Mouse (Mus musculus): ENCODE data around the gene Kctd19. TPM values are rescaled to one million over a fixed set of nuclear protein-coding genes. Genes with fewer than 3 reads are reported as not detected.

Kctd19 gene
- not detected in 2 replicates for polyA plus RNA-seq (2014; fragmentation: Nextera tagmentation; extraction: Ambion mirVana)

DNA sequence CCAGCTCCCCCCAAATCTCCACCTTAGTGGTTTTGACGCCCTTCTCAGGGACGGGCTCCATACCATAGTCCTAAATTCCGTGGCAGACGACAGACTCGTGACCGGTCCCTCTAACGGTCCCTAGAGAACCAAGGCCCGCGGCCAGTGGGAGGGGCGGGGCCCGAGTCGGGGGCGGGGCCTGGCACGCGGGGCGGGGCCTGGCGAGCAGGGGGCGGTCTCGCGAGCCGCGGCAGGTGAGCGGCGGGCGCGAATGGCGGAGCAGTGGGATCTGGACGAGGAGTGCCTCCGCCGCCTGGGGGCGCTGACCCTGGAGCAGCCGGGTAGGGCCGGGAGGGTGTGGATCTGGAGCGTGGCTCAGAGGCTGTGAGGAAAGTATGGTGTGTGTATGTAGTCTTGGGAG, at the start of gene Kctd19, which contains the start of gene Lrrc36:
Gene Kctd19, minus strand, starts transcription at position 112 of the 400 bp plus-strand sequence.
Gene Lrrc36, plus strand, starts transcription at position 181 of the 400 bp plus-strand sequence.
- peak; percentile 62; the same call in 1 of the 2 replicates for ATAC-seq (replicated peaks; ENCODE audit: insufficient number of reproducible peaks, low FRiP score, low TSS enrichment, low read depth)
- Histone ChIP-seq H3K27ac (replicated peaks; ENCODE audit: low read depth, low read length) (no peak within 1 kb of the TSS), H3K4me2 (ENCODE audit: low read depth, low read length) (peak within 1 kb of the TSS; percentile 36), H3K9me3 (replicated peaks; ENCODE audit: control insufficient read depth, low read length) (no peaks in the 10 kb centered on the region), H3K4me1 (ENCODE audit: control insufficient read depth, insufficient read depth, low read length) (no peaks in the 10 kb centered on the region; the same call in 1 of the 2 replicates), H3K9ac (replicated peaks; ENCODE audit: low read length) (no peak within 1 kb of the TSS), H3K4me3 (ENCODE audit: low read depth, low read length) (peak within 1 kb of the TSS; percentile 24; the same call in 1 of the 2 replicates), H3K27me3 (ENCODE audit: control insufficient read depth, insufficient read depth, low read length) (peaks cover 7% of the 10 kb centered on the region), H3K36me3 (replicated peaks; ENCODE audit: control insufficient read depth, insufficient read depth, low read depth, low read length) (no peaks in the 10 kb centered on the region)
- WGBS: 1% methylated on average over 34 of the region's 34 CpGs
- peak; percentile 47 for DNase-seq (ENCODE audit: low spot score)

DNA sequence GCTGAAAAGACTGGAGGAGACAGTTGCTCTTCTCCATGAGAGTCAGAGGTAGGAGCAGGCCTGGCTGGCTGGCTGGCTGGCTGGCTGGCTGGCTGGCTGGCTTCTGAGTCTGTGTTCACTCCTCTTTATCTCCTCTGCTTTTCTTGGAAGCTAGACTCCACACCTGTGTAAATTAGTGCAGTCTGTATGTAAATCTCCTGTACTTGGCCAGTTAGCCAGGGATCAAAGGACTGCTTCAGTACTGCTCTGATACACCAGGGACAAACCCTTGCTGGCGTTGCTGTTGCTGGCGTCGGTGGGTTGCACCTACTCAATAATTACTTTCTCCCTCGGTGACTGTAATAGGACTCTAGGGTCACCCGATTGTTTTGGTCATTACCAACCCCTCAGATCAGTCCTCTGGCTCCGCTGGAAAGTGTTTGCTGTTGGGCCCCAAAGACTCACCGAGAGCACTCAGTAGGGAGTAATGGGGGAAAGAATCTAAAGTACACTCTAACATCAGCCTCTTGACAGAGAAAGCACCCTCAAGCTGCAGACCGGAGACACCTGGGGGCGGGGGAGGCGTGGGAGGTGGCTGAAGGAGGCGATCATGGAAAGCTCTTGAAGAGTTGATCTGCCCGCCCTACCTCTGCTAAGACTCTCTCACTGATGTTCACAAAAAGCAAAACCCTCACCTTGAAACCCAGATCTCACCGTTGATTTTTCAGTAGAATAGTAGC, 47.9 kb upstream of the Kctd19 start:
- H3K4me1 ChIP-seq (ENCODE audit: control insufficient read depth, insufficient read depth, low read length): no peaks in the 10 kb centered on the region
- ATAC-seq (replicated peaks; ENCODE audit: insufficient number of reproducible peaks, low FRiP score, low TSS enrichment, low read depth): no peak
- 67% methylated on average over 13 of the region's 13 CpGs for WGBS
- DNase-seq (ENCODE audit: low spot score): no peak
- H3K36me3 ChIP-seq (replicated peaks; ENCODE audit: control insufficient read depth, insufficient read depth, low read depth, low read length): no peaks in the 10 kb centered on the region
- H3K9me3 ChIP-seq (replicated peaks; ENCODE audit: control insufficient read depth, low read length): no peaks in the 10 kb centered on the region
- no peaks in the 10 kb centered on the region for H3K27me3 ChIP-seq (ENCODE audit: control insufficient read depth, insufficient read depth, low read length)
- H3K4me2 ChIP-seq (ENCODE audit: low read depth, low read length): no peak overlapping the region
- H3K27ac ChIP-seq (replicated peaks; ENCODE audit: low read depth, low read length): no peak overlapping the region
- no peak overlapping the region for H3K9ac ChIP-seq (replicated peaks; ENCODE audit: low read length)
- H3K4me3 ChIP-seq (ENCODE audit: low read depth, low read length): no peak overlapping the region

DNA sequence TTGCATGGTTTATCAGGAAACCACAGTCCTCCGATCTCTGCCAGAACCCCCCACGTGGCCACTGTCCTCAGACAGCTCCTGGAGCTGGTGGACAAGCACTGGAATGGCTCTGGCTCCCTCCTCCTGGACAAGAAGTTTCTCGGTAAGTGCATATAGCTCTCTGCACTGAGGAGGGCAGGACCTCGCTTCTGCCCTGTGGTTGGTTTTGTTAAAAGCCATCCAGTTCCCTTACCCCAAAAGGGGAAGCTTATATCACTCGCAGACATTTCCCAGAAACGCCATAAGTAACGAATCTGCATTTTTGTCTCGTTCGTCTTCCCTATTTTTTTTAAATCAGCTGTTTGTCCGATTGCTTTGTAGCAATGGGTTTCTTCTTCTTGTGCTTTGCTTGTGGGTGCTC, 41.9 kb upstream of the Kctd19 start:
- ATAC-seq (replicated peaks; ENCODE audit: insufficient number of reproducible peaks, low FRiP score, low TSS enrichment, low read depth) (no peak), DNase-seq (ENCODE audit: low spot score) (no peak)
- no peaks in the 10 kb centered on the region for H3K36me3 ChIP-seq (replicated peaks; ENCODE audit: control insufficient read depth, insufficient read depth, low read depth, low read length)
- no peaks in the 10 kb centered on the region for H3K27me3 ChIP-seq (ENCODE audit: control insufficient read depth, insufficient read depth, low read length)
- no peaks in the 10 kb centered on the region for H3K4me1 ChIP-seq (ENCODE audit: control insufficient read depth, insufficient read depth, low read length)
- H3K9me3 ChIP-seq (replicated peaks; ENCODE audit: control insufficient read depth, low read length): no peaks in the 10 kb centered on the region
- H3K27ac ChIP-seq (replicated peaks; ENCODE audit: low read depth, low read length): no peak overlapping the region
- H3K4me2 ChIP-seq (ENCODE audit: low read depth, low read length): no peak overlapping the region
- no peak overlapping the region for H3K4me3 ChIP-seq (ENCODE audit: low read depth, low read length)
- no peak overlapping the region for H3K9ac ChIP-seq (replicated peaks; ENCODE audit: low read length)
- WGBS: 65% methylated on average over 10 of the region's 10 CpGs

DNA sequence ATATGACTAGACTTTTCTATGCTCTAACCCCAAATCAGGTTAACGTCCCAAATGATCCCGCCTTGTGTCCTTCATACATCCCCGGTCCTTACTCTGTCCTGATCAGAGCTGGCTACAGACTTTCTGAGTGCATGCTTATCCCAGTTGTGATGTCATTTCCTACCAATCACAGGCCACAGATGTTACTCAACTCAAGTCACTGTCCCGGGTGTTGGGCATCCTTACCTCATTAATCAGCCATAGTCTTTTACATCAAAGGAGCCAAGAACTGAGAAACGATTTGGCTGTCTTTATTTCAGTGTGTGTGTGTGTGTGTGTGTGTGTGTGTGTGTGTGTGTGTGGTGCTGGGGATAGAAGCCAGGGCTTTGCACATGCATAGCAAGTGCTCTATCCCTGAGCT, 40.8 kb upstream of the Kctd19 start:
- H3K27me3 ChIP-seq (ENCODE audit: control insufficient read depth, insufficient read depth, low read length): no peaks in the 10 kb centered on the region
- no peak overlapping the region for H3K4me2 ChIP-seq (ENCODE audit: low read depth, low read length)
- H3K36me3 ChIP-seq (replicated peaks; ENCODE audit: control insufficient read depth, insufficient read depth, low read depth, low read length): no peaks in the 10 kb centered on the region
- H3K4me1 ChIP-seq (ENCODE audit: control insufficient read depth, insufficient read depth, low read length): no peaks in the 10 kb centered on the region
- H3K4me3 ChIP-seq (ENCODE audit: low read depth, low read length): no peak overlapping the region
- WGBS: 71% methylated on average over 5 of the region's 5 CpGs
- no peak overlapping the region for H3K9ac ChIP-seq (replicated peaks; ENCODE audit: low read length)
- H3K27ac ChIP-seq (replicated peaks; ENCODE audit: low read depth, low read length): no peak overlapping the region
- no peak for DNase-seq (ENCODE audit: low spot score)
- 0 out of 2 replicates have a peak, but pooled peaks have one; percentile 14 for ATAC-seq (replicated peaks; ENCODE audit: insufficient number of reproducible peaks, low FRiP score, low TSS enrichment, low read depth)
- H3K9me3 ChIP-seq (replicated peaks; ENCODE audit: control insufficient read depth, low read length): no peaks in the 10 kb centered on the region

DNA sequence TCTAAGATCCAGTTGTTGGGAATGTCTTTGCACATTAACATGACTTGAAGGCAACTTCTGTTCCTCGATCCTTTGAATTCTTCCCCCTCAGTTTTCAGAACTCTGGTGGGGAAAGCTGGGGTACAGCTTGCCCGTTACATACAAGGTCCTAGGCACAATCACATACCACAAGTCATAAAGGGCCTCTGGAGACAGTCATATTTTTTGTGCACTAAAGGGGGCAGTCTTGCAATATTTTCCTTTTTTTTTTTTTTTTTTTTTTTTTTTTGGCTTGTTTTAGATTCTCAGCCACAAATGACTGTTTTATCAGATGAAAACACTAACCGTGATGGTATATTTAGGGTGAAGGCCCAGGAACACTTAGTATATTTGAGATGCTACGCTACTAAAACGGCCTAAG, 40.0 kb upstream of the Kctd19 start:
- H3K27ac ChIP-seq (replicated peaks; ENCODE audit: low read depth, low read length): no peak overlapping the region
- no peaks in the 10 kb centered on the region for H3K9me3 ChIP-seq (replicated peaks; ENCODE audit: control insufficient read depth, low read length)
- no peaks in the 10 kb centered on the region for H3K4me1 ChIP-seq (ENCODE audit: control insufficient read depth, insufficient read depth, low read length)
- H3K4me2 ChIP-seq (ENCODE audit: low read depth, low read length): no peak overlapping the region
- no peak overlapping the region for H3K4me3 ChIP-seq (ENCODE audit: low read depth, low read length)
- H3K9ac ChIP-seq (replicated peaks; ENCODE audit: low read length): no peak overlapping the region
- 72% methylated on average over 5 of the region's 5 CpGs for WGBS
- no peaks in the 10 kb centered on the region for H3K36me3 ChIP-seq (replicated peaks; ENCODE audit: control insufficient read depth, insufficient read depth, low read depth, low read length)
- ATAC-seq (replicated peaks; ENCODE audit: insufficient number of reproducible peaks, low FRiP score, low TSS enrichment, low read depth) (no peak), DNase-seq (ENCODE audit: low spot score) (no peak)
- H3K27me3 ChIP-seq (ENCODE audit: control insufficient read depth, insufficient read depth, low read length): no peaks in the 10 kb centered on the region

- no peak for DNase-seq (ENCODE audit: low spot score)
- Histone ChIP-seq H3K27me3 (ENCODE audit: control insufficient read depth, insufficient read depth, low read length) (no peaks in the 10 kb centered on the region), H3K4me2 (ENCODE audit: low read depth, low read length) (no peak overlapping the region), H3K36me3 (replicated peaks; ENCODE audit: control insufficient read depth, insufficient read depth, low read depth, low read length) (no peaks in the 10 kb centered on the region), H3K4me3 (ENCODE audit: low read depth, low read length) (no peak overlapping the region), H3K4me1 (ENCODE audit: control insufficient read depth, insufficient read depth, low read length) (no peaks in the 10 kb centered on the region), H3K9ac (replicated peaks; ENCODE audit: low read length) (no peak overlapping the region), H3K9me3 (replicated peaks; ENCODE audit: control insufficient read depth, low read length) (no peaks in the 10 kb centered on the region), H3K27ac (replicated peaks; ENCODE audit: low read depth, low read length) (no peak overlapping the region)
- ATAC-seq (replicated peaks; ENCODE audit: insufficient number of reproducible peaks, low FRiP score, low TSS enrichment, low read depth): no peak
- WGBS: 67% methylated on average over 15 of the region's 15 CpGs
Measured at GRCm38 (mm10) chr8:105451903-105452603, 38.8 kb upstream of the Kctd19 start.

- 54% methylated on average over 1 of the region's 1 CpGs for WGBS
- H3K4me2 ChIP-seq (ENCODE audit: low read depth, low read length): no peak overlapping the region
- no peak for ATAC-seq (replicated peaks; ENCODE audit: insufficient number of reproducible peaks, low FRiP score, low TSS enrichment, low read depth)
Measured at GRCm38 (mm10) chr8:105450977-105451376, 37.7 kb upstream of the Kctd19 start.

DNA sequence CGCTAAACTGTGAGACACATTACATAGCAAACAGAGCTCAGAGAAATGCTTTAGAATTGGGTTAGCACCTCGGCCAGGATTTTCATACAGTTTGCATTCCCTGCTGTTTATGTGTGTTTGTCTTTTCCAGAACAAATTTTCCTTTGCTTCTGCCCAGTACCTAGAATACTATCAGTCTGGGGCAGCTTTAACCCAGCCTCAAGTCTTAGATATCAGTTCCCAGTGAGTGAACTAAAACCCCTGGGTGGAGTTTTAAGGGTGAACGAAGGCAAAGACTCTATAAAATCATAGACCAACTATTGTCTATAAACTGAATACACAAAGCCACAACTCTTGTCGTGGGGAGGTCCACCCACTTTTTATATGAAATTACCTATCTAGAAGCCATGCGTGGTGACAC, 35.3 kb upstream of the Kctd19 start:
- Histone ChIP-seq H3K27me3 (ENCODE audit: control insufficient read depth, insufficient read depth, low read length) (no peaks in the 10 kb centered on the region), H3K9me3 (replicated peaks; ENCODE audit: control insufficient read depth, low read length) (no peaks in the 10 kb centered on the region), H3K4me2 (ENCODE audit: low read depth, low read length) (no peak overlapping the region), H3K36me3 (replicated peaks; ENCODE audit: control insufficient read depth, insufficient read depth, low read depth, low read length) (no peaks in the 10 kb centered on the region), H3K27ac (replicated peaks; ENCODE audit: low read depth, low read length) (no peak overlapping the region), H3K4me1 (ENCODE audit: control insufficient read depth, insufficient read depth, low read length) (no peaks in the 10 kb centered on the region), H3K9ac (replicated peaks; ENCODE audit: low read length) (no peak overlapping the region), H3K4me3 (ENCODE audit: low read depth, low read length) (no peak overlapping the region)
- DNase-seq (ENCODE audit: low spot score): no peak
- 91% methylated on average over 5 of the region's 5 CpGs for WGBS
- ATAC-seq (replicated peaks; ENCODE audit: insufficient number of reproducible peaks, low FRiP score, low TSS enrichment, low read depth): no peak

More at GRCm38 (mm10) chr8:105450977-105451376, 37.7 kb upstream of the Kctd19 start:
- no peak for DNase-seq (ENCODE audit: low spot score)
- Histone ChIP-seq H3K9me3 (replicated peaks; ENCODE audit: control insufficient read depth, low read length) (no peaks in the 10 kb centered on the region), H3K4me3 (ENCODE audit: low read depth, low read length) (no peak overlapping the region), H3K27ac (replicated peaks; ENCODE audit: low read depth, low read length) (no peak overlapping the region), H3K4me1 (ENCODE audit: control insufficient read depth, insufficient read depth, low read length) (no peaks in the 10 kb centered on the region), H3K9ac (replicated peaks; ENCODE audit: low read length) (no peak overlapping the region), H3K27me3 (ENCODE audit: control insufficient read depth, insufficient read depth, low read length) (no peaks in the 10 kb centered on the region), H3K36me3 (replicated peaks; ENCODE audit: control insufficient read depth, insufficient read depth, low read depth, low read length) (no peaks in the 10 kb centered on the region)
